Mouse (Mus musculus): Measurements from ENCODE around the gene Wfdc6b. TPM values are rescaled to one million over a fixed set of nuclear protein-coding genes. Genes with fewer than 3 reads are reported as not detected.

Gene Wfdc6b
- polyA plus RNA-seq, 1 experiment from 2014 or later, result not detected

DNA sequence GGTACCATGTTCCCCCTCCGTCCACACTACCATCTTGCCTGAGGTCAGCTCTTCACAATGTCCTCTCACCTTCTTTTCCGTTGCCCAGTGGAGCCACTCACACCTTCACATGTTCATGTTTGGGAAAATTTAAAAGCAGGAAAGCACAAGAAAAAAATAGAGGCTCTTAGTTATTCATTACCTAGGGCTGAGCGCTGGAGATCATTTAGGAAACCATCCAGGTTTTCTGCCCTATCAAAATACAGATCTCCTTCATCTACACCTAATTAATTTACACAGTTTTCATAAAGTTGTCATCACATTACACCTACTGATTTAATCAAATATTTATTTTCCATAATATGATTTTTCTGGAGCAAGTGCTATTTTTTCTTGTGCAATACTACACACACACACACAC is 25.4 kb downstream of the Wfdc6b start, which contains the start of gene Wfdc16:
Wfdc16 (minus strand) TSS at position 101 of the 400 bp plus-strand sequence.
- H3K9ac ChIP-seq (replicated peaks; ENCODE audit: low read length), result no peak within 1 kb of the TSS
- WGBS, result 79% methylated on average over 3 of the region's 3 CpGs
- H3K27ac ChIP-seq (replicated peaks; ENCODE audit: low read depth, low read length), result no peak within 1 kb of the TSS
- no peaks in the 10 kb centered on the region for H3K27me3 ChIP-seq (ENCODE audit: control insufficient read depth, insufficient read depth, low read length)
- no peaks in the 10 kb centered on the region for H3K36me3 ChIP-seq (replicated peaks; ENCODE audit: control insufficient read depth, insufficient read depth, low read depth, low read length)
- DNase-seq (ENCODE audit: low spot score) (no peak), ATAC-seq (replicated peaks; ENCODE audit: insufficient number of reproducible peaks, low FRiP score, low TSS enrichment, low read depth) (no peak)
- H3K4me2 ChIP-seq (ENCODE audit: low read depth, low read length), result no peak within 1 kb of the TSS
- H3K9me3 ChIP-seq (replicated peaks; ENCODE audit: control insufficient read depth, low read length), result no peaks in the 10 kb centered on the region
- no peaks in the 10 kb centered on the region for H3K4me1 ChIP-seq (ENCODE audit: control insufficient read depth, insufficient read depth, low read length)
- no peak within 1 kb of the TSS for H3K4me3 ChIP-seq (ENCODE audit: low read depth, low read length)

DNA sequence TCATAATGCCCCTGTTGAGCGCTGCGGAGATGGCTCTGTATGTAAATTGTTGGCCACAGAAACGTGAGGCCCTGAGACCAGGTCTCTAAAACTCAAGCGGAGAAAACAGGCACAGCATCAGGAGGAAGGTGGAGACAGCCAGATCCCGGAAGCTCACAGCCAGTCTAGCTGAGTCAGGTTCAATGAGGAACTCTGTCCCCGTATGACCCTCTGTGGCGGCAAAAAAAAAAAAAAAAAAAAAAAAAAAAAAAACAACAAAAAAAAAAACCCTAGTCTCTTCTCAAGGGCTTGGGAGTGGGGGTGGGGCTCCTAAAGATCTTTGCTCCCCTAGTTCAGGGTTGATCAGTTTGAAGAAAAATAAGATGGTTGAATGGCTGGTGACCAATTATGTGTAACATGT is 27.8 kb downstream of the Wfdc6b start:
- Histone ChIP-seq H3K4me2 (ENCODE audit: low read depth, low read length) (no peak overlapping the region), H3K4me1 (ENCODE audit: control insufficient read depth, insufficient read depth, low read length) (no peaks in the 10 kb centered on the region), H3K27ac (replicated peaks; ENCODE audit: low read depth, low read length) (no peak overlapping the region), H3K36me3 (replicated peaks; ENCODE audit: control insufficient read depth, insufficient read depth, low read depth, low read length) (no peaks in the 10 kb centered on the region), H3K9me3 (replicated peaks; ENCODE audit: control insufficient read depth, low read length) (no peaks in the 10 kb centered on the region), H3K9ac (replicated peaks; ENCODE audit: low read length) (no peak overlapping the region), H3K27me3 (ENCODE audit: control insufficient read depth, insufficient read depth, low read length) (no peaks in the 10 kb centered on the region), H3K4me3 (ENCODE audit: low read depth, low read length) (no peak overlapping the region)
- WGBS, result 68% methylated on average over 7 of the region's 7 CpGs
- no peak for DNase-seq (ENCODE audit: low spot score)
- ATAC-seq (replicated peaks; ENCODE audit: insufficient number of reproducible peaks, low FRiP score, low TSS enrichment, low read depth), result no peak

DNA sequence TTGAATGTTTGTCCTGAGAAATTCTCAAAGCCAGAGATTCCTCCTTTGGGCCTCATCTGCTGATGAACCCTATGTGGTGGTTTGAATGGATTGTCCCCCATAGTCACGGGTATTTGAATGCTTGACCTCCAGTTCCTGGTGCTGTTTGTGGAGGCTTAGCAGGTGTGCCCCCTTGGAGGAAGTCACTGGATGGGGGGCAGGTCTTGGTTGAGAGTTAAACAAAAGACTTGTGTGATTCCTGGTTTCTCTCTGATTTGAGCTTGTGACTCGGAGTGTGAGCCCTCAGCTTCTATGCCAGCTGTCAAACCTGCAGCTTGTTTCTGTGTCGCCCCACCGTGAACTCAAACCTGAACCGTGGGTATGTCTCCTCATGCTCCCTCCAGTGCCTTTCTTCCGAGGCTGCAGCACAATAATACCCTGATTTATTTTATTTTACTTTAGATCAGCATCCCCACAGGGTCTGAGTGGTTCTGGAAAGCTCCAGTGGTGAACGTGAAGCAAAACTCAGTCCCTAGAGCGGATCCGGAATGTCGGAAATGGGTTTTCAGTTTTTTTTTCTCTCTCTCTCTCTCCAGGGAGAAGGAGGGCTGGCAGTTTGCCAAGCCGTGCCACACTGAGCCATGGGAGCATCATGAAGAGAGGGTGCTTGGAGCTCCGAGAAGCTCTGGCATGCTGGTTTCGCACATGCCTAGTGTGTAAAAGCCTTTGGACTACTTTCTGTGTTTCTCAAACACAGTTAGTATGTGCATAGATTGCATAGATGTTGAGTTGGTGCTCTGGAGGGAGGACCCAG is 28.8 kb downstream of the Wfdc6b start:
- no peaks in the 10 kb centered on the region for H3K27me3 ChIP-seq (ENCODE audit: control insufficient read depth, insufficient read depth, low read length)

DNA sequence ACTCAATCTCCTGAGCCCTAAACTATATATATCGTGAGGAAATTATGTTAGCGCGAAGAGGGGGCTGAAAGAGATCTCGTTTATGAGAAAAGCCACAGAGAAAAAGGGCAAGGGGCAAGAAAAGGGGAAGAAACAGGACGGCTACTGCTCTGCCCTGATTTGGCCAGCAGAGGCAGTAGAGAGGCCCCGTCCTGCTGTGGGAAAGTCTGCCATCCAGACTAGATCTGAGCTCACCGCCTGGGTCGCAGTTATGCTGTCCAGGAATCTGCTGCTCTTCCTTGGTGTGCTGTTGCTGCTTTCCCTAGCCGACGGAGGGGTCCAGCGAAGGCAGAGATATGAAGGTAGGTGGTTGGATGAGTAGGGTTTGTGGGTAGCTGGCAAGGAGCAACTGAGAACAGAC is 42.5 kb downstream of the Wfdc6b start, which contains the start of gene Wfdc10:
Wfdc10 (plus strand) TSS at position 189 of the 400 bp plus-strand sequence.
- no peaks in the 10 kb centered on the region for H3K36me3 ChIP-seq (replicated peaks; ENCODE audit: control insufficient read depth, insufficient read depth, low read depth, low read length)
- H3K4me2 ChIP-seq (ENCODE audit: low read depth, low read length), result no peak within 1 kb of the TSS
- no peak within 1 kb of the TSS for H3K9ac ChIP-seq (replicated peaks; ENCODE audit: low read length)
- no peaks in the 10 kb centered on the region for H3K9me3 ChIP-seq (replicated peaks; ENCODE audit: control insufficient read depth, low read length)
- no peak within 1 kb of the TSS for H3K4me3 ChIP-seq (ENCODE audit: low read depth, low read length)
- no peaks in the 10 kb centered on the region for H3K4me1 ChIP-seq (ENCODE audit: control insufficient read depth, insufficient read depth, low read length)
- ATAC-seq (replicated peaks; ENCODE audit: insufficient number of reproducible peaks, low FRiP score, low TSS enrichment, low read depth), result no peak
- WGBS, result 16% methylated on average over 11 of the region's 11 CpGs
- H3K27me3 ChIP-seq (ENCODE audit: control insufficient read depth, insufficient read depth, low read length), result no peaks in the 10 kb centered on the region
- H3K27ac ChIP-seq (replicated peaks; ENCODE audit: low read depth, low read length), result no peak within 1 kb of the TSS
- peak; percentile 69 for DNase-seq (ENCODE audit: low spot score)

More for the DNA sequence above, 28.8 kb downstream of the Wfdc6b start:
- no peak overlapping the region for H3K4me3 ChIP-seq (ENCODE audit: low read depth, low read length)
- H3K9me3 ChIP-seq (replicated peaks; ENCODE audit: control insufficient read depth, low read length), result no peaks in the 10 kb centered on the region
- ATAC-seq (replicated peaks; ENCODE audit: insufficient number of reproducible peaks, low FRiP score, low TSS enrichment, low read depth) (no peak), DNase-seq (ENCODE audit: low spot score) (no peak)
- 84% methylated on average over 13 of the region's 13 CpGs for WGBS
- H3K9ac ChIP-seq (replicated peaks; ENCODE audit: low read length), result no peak overlapping the region
- H3K4me2 ChIP-seq (ENCODE audit: low read depth, low read length), result no peak overlapping the region
- H3K36me3 ChIP-seq (replicated peaks; ENCODE audit: control insufficient read depth, insufficient read depth, low read depth, low read length), result no peaks in the 10 kb centered on the region
- no peak overlapping the region for H3K27ac ChIP-seq (replicated peaks; ENCODE audit: low read depth, low read length)
- H3K4me1 ChIP-seq (ENCODE audit: control insufficient read depth, insufficient read depth, low read length), result no peaks in the 10 kb centered on the region

GRCm38 (mm10) chr2:164656483-164656882 is 43.2 kb downstream of the Wfdc6b start, which contains the start of gene Wfdc9:
Gene Wfdc9 (minus strand): TSS chr2:164656583.
- Histone ChIP-seq H3K9me3 (replicated peaks; ENCODE audit: control insufficient read depth, low read length) (no peaks in the 10 kb centered on the region), H3K4me2 (ENCODE audit: low read depth, low read length) (no peak within 1 kb of the TSS), H3K27me3 (ENCODE audit: control insufficient read depth, insufficient read depth, low read length) (no peaks in the 10 kb centered on the region), H3K36me3 (replicated peaks; ENCODE audit: control insufficient read depth, insufficient read depth, low read depth, low read length) (no peaks in the 10 kb centered on the region), H3K4me3 (ENCODE audit: low read depth, low read length) (no peak within 1 kb of the TSS), H3K4me1 (ENCODE audit: control insufficient read depth, insufficient read depth, low read length) (no peaks in the 10 kb centered on the region), H3K9ac (replicated peaks; ENCODE audit: low read length) (no peak within 1 kb of the TSS), H3K27ac (replicated peaks; ENCODE audit: low read depth, low read length) (no peak within 1 kb of the TSS)
- no peak for ATAC-seq (replicated peaks; ENCODE audit: insufficient number of reproducible peaks, low FRiP score, low TSS enrichment, low read depth)
- no peak for DNase-seq (ENCODE audit: low spot score)
- WGBS, result 84% methylated on average over 9 of the region's 9 CpGs

- H3K9ac ChIP-seq (replicated peaks; ENCODE audit: low read length), result no peak overlapping the region
- H3K27me3 ChIP-seq (ENCODE audit: control insufficient read depth, insufficient read depth, low read length), result no peaks in the 10 kb centered on the region
- no peaks in the 10 kb centered on the region for H3K4me1 ChIP-seq (ENCODE audit: control insufficient read depth, insufficient read depth, low read length)
- H3K36me3 ChIP-seq (replicated peaks; ENCODE audit: control insufficient read depth, insufficient read depth, low read depth, low read length), result no peaks in the 10 kb centered on the region
- WGBS, result 87% methylated on average over 7 of the region's 7 CpGs
- no peak overlapping the region for H3K4me3 ChIP-seq (ENCODE audit: low read depth, low read length)
- DNase-seq (ENCODE audit: low spot score), result no peak
- H3K9me3 ChIP-seq (replicated peaks; ENCODE audit: control insufficient read depth, low read length), result no peaks in the 10 kb centered on the region
- H3K4me2 ChIP-seq (ENCODE audit: low read depth, low read length), result no peak overlapping the region
- no peak for ATAC-seq (replicated peaks; ENCODE audit: insufficient number of reproducible peaks, low FRiP score, low TSS enrichment, low read depth)
- H3K27ac ChIP-seq (replicated peaks; ENCODE audit: low read depth, low read length), result no peak overlapping the region
These were observed 51.5 kb downstream of the Wfdc6b start for GRCm38 (mm10) chr2:164664851-164665250.

Other genes starting within 250 kb of the Wfdc6b start
- gene Slpi, start 224.4 kb upstream of the Wfdc6b start, polyA plus RNA-seq (2014; fragmentation: Nextera tagmentation; extraction: Ambion mirVana), result 0.32 and 0.79 TPM in 2 replicates
- not detected in 2 replicates for gene Rbpjl, start 210.4 kb upstream of the Wfdc6b start, polyA plus RNA-seq (2014; fragmentation: Nextera tagmentation; extraction: Ambion mirVana)
- gene Matn4, start 208.4 kb upstream of the Wfdc6b start, polyA plus RNA-seq (2014; fragmentation: Nextera tagmentation; extraction: Ambion mirVana), result 1.2 and 1.3 TPM in 2 replicates
- gene Sdc4, start 169.6 kb upstream of the Wfdc6b start, polyA plus RNA-seq (2014; fragmentation: Nextera tagmentation; extraction: Ambion mirVana), result 19.2 and 24.1 TPM in 2 replicates
- gene Sys1, start 156.6 kb upstream of the Wfdc6b start, polyA plus RNA-seq (2014; fragmentation: Nextera tagmentation; extraction: Ambion mirVana), result 53.3 and 58.3 TPM in 2 replicates
- 2.6 and 4.3 TPM in 2 replicates for gene Gm20458, start 152.6 kb upstream of the Wfdc6b start, polyA plus RNA-seq (2014; fragmentation: Nextera tagmentation; extraction: Ambion mirVana)
- gene Trp53tg5, start 139.8 kb upstream of the Wfdc6b start, polyA plus RNA-seq (2014; fragmentation: Nextera tagmentation; extraction: Ambion mirVana), result not detected in 2 replicates
- 1.6 and 4.2 TPM in 2 replicates for gene Dbndd2, start 127.4 kb upstream of the Wfdc6b start, polyA plus RNA-seq (2014; fragmentation: Nextera tagmentation; extraction: Ambion mirVana)
- 38.4 and 43.3 TPM in 2 replicates for gene Pigt, start 116.0 kb upstream of the Wfdc6b start, polyA plus RNA-seq (2014; fragmentation: Nextera tagmentation; extraction: Ambion mirVana)
- gene Wfdc2, start 51.1 kb upstream of the Wfdc6b start, polyA plus RNA-seq (2014; fragmentation: Nextera tagmentation; extraction: Ambion mirVana), result 47.1 and 52.2 TPM in 2 replicates
- gene Spint3, start 40.1 kb upstream of the Wfdc6b start, polyA plus RNA-seq (2014; fragmentation: Nextera tagmentation; extraction: Ambion mirVana), result not detected in 2 replicates
- not detected in 2 replicates for gene Wfdc6a, start 28.1 kb upstream of the Wfdc6b start, polyA plus RNA-seq (2014; fragmentation: Nextera tagmentation; extraction: Ambion mirVana)
- gene Eppin, start 19.9 kb upstream of the Wfdc6b start, polyA plus RNA-seq (2014; fragmentation: Nextera tagmentation; extraction: Ambion mirVana), result not detected in 2 replicates
- not detected in 2 replicates for gene Wfdc8, start 104 bp downstream of the Wfdc6b start, polyA plus RNA-seq (2014; fragmentation: Nextera tagmentation; extraction: Ambion mirVana)
- not detected in 2 replicates for gene Wfdc16, start 25.3 kb downstream of the Wfdc6b start, polyA plus RNA-seq (2014; fragmentation: Nextera tagmentation; extraction: Ambion mirVana)
- not detected in 2 replicates for gene Wfdc10, start 42.5 kb downstream of the Wfdc6b start, polyA plus RNA-seq (2014; fragmentation: Nextera tagmentation; extraction: Ambion mirVana)
- not detected in 2 replicates for gene Wfdc9, start 43.1 kb downstream of the Wfdc6b start, polyA plus RNA-seq (2014; fragmentation: Nextera tagmentation; extraction: Ambion mirVana)
- gene Wfdc11, start 60.6 kb downstream of the Wfdc6b start, polyA plus RNA-seq (2014; fragmentation: Nextera tagmentation; extraction: Ambion mirVana), result not detected in 2 replicates
- gene Wfdc13, start 71.6 kb downstream of the Wfdc6b start, polyA plus RNA-seq (2014; fragmentation: Nextera tagmentation; extraction: Ambion mirVana), result not detected in 2 replicates
- gene Spint4, start 85.0 kb downstream of the Wfdc6b start, polyA plus RNA-seq (2014; fragmentation: Nextera tagmentation; extraction: Ambion mirVana), result not detected in 2 replicates
- gene Spint5, start 101.8 kb downstream of the Wfdc6b start, polyA plus RNA-seq (2014; fragmentation: Nextera tagmentation; extraction: Ambion mirVana), result not detected in 2 replicates
- gene Wfdc3, start 132.4 kb downstream of the Wfdc6b start, polyA plus RNA-seq (2014; fragmentation: Nextera tagmentation; extraction: Ambion mirVana), result 0.38 and 0.46 TPM in 2 replicates
- 82.0 and 83.1 TPM in 2 replicates for gene Dnttip1, start 132.5 kb downstream of the Wfdc6b start, polyA plus RNA-seq (2014; fragmentation: Nextera tagmentation; extraction: Ambion mirVana)
- gene Ube2c, start 156.4 kb downstream of the Wfdc6b start, polyA plus RNA-seq (2014; fragmentation: Nextera tagmentation; extraction: Ambion mirVana), result 534 and 547 TPM in 2 replicates
- 4.3 and 11.2 TPM in 2 replicates for gene Tnnc2, start 166.4 kb downstream of the Wfdc6b start, polyA plus RNA-seq (2014; fragmentation: Nextera tagmentation; extraction: Ambion mirVana)
- 9.9 and 10.5 TPM in 2 replicates for gene Snx21, start 172.3 kb downstream of the Wfdc6b start, polyA plus RNA-seq (2014; fragmentation: Nextera tagmentation; extraction: Ambion mirVana)
- 9.6 and 11.6 TPM in 2 replicates for gene Acot8, start 191.4 kb downstream of the Wfdc6b start, polyA plus RNA-seq (2014; fragmentation: Nextera tagmentation; extraction: Ambion mirVana)
- gene Zswim3, start 191.6 kb downstream of the Wfdc6b start, polyA plus RNA-seq (2014; fragmentation: Nextera tagmentation; extraction: Ambion mirVana), result 9.8 and 11.3 TPM in 2 replicates
- 20.4 and 21.2 TPM in 2 replicates for gene Zswim1, start 209.2 kb downstream of the Wfdc6b start, polyA plus RNA-seq (2014; fragmentation: Nextera tagmentation; extraction: Ambion mirVana)
- 0.36 TPM in 1 of 2 replicates, not detected in the other for gene Spata25, start 215.0 kb downstream of the Wfdc6b start, polyA plus RNA-seq (2014; fragmentation: Nextera tagmentation; extraction: Ambion mirVana)
- gene Ctsa, start 219.4 kb downstream of the Wfdc6b start, polyA plus RNA-seq (2014; fragmentation: Nextera tagmentation; extraction: Ambion mirVana), result 102 TPM in 2 replicates
- 3.0 and 4.7 TPM in 2 replicates for gene Neurl2, start 219.9 kb downstream of the Wfdc6b start, polyA plus RNA-seq (2014; fragmentation: Nextera tagmentation; extraction: Ambion mirVana)
- 41.8 and 50.2 TPM in 2 replicates for gene Pltp, start 244.2 kb downstream of the Wfdc6b start, polyA plus RNA-seq (2014; fragmentation: Nextera tagmentation; extraction: Ambion mirVana)